Mouse (Mus musculus) lung, postnatal 0 days (tissue): ENCODE results near the gene Nfatc2ip.

Experiments used
- CTCF ChIP-seq: IDR thresholded peaks from 2 replicates; pipeline ENCODE4 v1.5.1; 2016; ENCODE audit warnings: antibody characterized with exemption, mild to moderate bottlenecking
- EP300 ChIP-seq: IDR thresholded peaks from 2 replicates; pipeline ENCODE4 v1.6.1; 2016; ENCODE audit warnings: antibody characterized with exemption, mild to moderate bottlenecking, control low read depth

DNA sequence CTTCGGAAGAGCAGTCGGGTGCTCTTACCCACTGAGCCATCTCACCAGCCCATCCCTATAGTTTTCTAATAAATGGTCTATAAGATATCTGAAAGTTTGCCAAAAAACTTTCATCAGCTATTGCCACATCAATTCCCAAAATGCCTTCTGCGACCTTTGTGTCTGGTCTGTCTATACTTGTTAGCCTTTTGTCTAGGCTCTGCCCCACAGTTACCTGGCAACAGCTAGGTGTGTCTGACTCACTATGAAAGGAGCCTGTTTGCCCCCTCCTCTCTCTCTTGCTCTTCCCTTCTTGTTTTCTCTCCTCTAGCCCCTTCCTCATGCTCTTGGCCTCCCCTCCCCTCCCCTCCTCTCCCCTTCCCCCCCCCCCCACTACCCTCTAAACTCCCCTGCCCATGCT lies 51.0 kb downstream of the Nfatc2ip start:
- no peak for TF ChIP-seq CTCF
- no peak for TF ChIP-seq EP300
